Mouse (Mus musculus): ENCODE data around the gene Tceal1. TPM values are rescaled to one million over a fixed set of nuclear protein-coding genes. Genes with fewer than 3 reads are reported as not detected.
"Not testable (repeated sequence)": the region's sequence is repeated elsewhere in the genome, so short reads cannot be mapped to it uniquely, and the experiment has no call there.

Gene Tceal1
- polyA plus RNA-seq (2015; fragmentation: Nextera tagmentation; extraction: Ambion mirVana) = 21.4 and 25.9 TPM in 2 replicates

DNA sequence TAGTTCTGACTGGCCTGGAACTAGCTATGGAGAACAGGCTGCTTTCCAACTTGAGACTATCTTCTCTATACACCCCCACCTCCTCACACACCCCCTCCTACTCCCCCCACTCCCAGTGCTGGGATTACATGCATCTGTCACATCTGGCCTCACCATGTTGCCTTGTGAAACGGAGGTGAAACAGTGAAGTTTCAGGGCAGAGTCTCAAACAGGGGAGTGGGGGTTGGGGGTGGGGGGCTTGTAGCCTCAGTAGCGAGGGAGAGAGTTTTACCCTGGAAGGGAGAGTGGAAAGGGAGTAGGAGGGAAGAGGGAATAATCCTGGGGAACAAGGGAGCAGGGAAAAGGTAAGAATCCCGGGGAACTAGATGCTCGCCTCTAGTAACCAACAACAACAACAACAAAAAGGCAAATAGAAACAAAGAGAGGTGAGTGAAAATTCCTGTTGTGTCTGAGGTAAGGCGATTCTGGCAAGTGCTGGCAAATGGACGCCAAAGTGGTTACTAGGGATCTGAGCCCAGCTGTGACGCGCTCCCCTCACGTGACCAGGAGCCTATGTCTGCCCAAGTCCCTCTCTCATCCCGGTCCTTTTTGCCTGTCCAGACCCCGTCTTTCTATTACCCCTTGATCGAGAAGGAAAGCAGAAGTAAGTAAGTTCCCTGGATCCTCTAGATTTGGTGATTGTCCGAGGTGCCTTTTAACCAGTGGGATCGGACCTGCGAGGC lies at the start of gene Tceal1:
Tceal1 (plus strand) TSS at position 537 of the 722 bp plus-strand sequence.
- Histone ChIP-seq H3K27ac (replicated peaks) (peak within 1 kb of the TSS; percentile 90), H3K9ac (replicated peaks) (peak within 1 kb of the TSS; percentile 54), H3K4me3 (replicated peaks) (peak within 1 kb of the TSS; percentile 46), H3K27me3 (replicated peaks) (no peaks in the 10 kb centered on the region), H3K4me1 (no peaks in the 10 kb centered on the region; the same call in 1 of the 2 replicates), H3K4me2 (peak within 1 kb of the TSS; percentile 60), H3K36me3 (no peaks in the 10 kb centered on the region), H3K9me3 (replicated peaks) (no peaks in the 10 kb centered on the region)
- peak; percentile 98 for ATAC-seq (ENCODE audit: low FRiP score)
- 27% methylated on average over 15 of the region's 15 CpGs for WGBS

DNA sequence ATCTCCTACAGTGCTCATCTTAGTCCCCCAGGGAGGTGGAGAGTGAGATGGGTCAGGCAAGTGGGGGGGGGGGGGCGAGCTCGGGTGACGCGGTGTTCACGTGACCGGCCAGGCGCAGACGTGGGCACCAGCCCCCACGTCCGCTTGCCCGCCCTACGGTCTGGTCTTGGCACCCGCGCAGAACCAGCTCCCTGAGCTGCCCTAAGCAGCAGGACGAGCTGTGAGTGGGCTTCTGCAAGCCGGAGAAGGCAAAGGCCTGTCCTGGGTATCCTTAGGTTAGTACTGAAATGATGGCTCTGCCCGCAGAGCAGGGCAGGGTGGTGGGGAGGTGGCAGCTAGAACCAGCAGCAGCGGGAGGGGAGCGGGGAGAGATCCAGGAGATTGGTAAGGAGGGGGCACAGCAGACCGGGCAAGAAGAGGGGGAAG lies 41.5 kb upstream of the Tceal1 start:
- no peaks in the 10 kb centered on the region for H3K36me3 ChIP-seq
- H3K9ac ChIP-seq (replicated peaks) = peak overlapping the region; percentile 53
- no peaks in the 10 kb centered on the region for H3K9me3 ChIP-seq (replicated peaks)
- no peaks in the 10 kb centered on the region for H3K4me1 ChIP-seq
- H3K4me2 ChIP-seq = peak overlapping the region; percentile 56
- 15% methylated on average over 16 of the region's 20 CpGs for WGBS
- peak; percentile 93 for ATAC-seq (ENCODE audit: low FRiP score)
- peak overlapping the region; percentile 53 for H3K4me3 ChIP-seq (replicated peaks)
- no peaks in the 10 kb centered on the region for H3K27me3 ChIP-seq (replicated peaks)
- H3K27ac ChIP-seq (replicated peaks) = peak overlapping the region; percentile 77

DNA sequence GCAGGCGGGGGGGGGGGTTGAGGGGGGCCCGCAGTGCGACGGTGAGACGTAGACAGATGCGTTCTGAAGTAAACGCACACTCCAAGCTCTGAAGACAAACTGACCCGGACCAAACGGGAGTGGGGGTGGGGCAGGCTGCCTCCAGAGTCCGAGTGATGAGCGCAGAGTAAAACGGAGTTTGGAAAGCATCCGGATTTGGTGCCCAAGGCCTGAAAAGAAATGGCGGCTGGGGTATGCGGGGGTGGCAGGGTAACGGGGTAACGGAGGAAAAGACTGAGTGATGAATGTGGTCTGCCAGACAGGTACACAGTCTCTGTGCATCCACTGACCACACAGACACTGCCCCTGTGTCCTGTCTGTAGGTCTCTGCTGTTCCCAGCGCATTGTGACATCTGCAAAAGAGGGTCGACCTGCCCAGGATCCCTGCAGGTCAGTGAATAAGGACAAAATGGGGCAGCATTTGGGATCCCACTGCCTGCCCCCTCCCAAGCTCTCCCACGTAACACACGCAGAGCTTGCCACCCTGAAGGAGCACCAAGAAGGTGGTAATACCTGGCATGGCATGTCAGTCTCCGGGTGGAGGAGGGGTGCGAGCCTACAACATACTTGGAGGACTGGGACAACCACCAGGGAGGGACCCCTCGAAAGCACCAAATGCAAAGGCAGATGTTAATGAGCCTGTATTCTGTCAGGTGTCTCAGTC lies 40.9 kb upstream of the Tceal1 start:
- not testable (repeated sequence) for H3K4me1 ChIP-seq; H3K36me3 ChIP-seq; H3K27me3 ChIP-seq (replicated peaks); H3K9me3 ChIP-seq (replicated peaks)
- ATAC-seq (ENCODE audit: low FRiP score) = peak; percentile 84
- WGBS = 27% methylated on average over 24 of the region's 24 CpGs
- peak overlapping the region; percentile 56 for H3K4me2 ChIP-seq
- peak overlapping the region; percentile 53 for H3K9ac ChIP-seq (replicated peaks)
- H3K4me3 ChIP-seq (replicated peaks) = peak overlapping the region; percentile 53
- peak overlapping the region; percentile 77 for H3K27ac ChIP-seq (replicated peaks)

DNA sequence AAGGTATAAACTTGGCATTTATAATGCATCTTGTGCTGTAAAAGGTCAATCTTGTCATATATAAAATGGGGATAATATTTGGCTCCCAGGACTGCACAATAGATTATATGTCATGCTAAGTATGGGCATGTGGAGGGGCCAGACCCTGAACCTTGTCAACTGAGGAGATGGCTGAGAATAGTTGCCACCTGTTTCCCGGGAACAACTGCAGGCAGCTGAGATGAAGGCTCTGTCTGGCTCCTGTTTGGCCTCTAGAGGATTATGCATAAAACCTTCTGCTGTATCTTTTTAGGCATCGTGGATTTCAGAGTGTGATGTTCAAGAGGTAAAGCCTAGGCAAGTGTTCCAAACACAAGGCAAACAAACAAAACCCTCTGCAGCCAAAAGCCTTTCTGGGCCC lies 39.0 kb upstream of the Tceal1 start:
- no peaks in the 10 kb centered on the region for H3K9me3 ChIP-seq (replicated peaks)
- 64% methylated on average over 2 of the region's 2 CpGs for WGBS
- no peak for ATAC-seq (ENCODE audit: low FRiP score)
- H3K27ac ChIP-seq (replicated peaks) = no peak overlapping the region
- no peak overlapping the region for H3K4me3 ChIP-seq (replicated peaks)
- H3K4me1 ChIP-seq = no peaks in the 10 kb centered on the region
- no peak overlapping the region for H3K4me2 ChIP-seq
- H3K9ac ChIP-seq (replicated peaks) = no peak overlapping the region
- H3K27me3 ChIP-seq (replicated peaks) = no peaks in the 10 kb centered on the region
- H3K36me3 ChIP-seq = no peaks in the 10 kb centered on the region

DNA sequence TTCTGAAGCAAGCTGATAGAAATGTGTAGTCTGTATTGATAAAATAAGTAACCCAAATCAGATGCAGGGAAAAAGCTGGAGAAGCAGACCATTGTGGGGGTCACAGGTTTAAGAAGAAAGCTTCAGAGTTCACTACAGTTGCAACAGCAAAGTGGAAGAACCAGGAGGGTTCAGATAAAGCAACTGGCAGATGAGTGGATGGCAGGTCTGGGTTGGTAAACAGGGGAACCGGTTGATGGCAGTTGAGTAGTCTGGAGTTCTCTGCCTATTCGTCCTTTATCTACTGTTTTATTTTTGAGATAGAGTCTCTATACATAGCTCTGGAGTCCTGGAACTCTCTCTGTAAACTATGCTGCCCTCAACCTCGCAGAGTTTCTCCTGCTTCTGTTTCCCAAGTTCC lies 26.8 kb upstream of the Tceal1 start:
- no peaks in the 10 kb centered on the region for H3K36me3 ChIP-seq
- H3K4me3 ChIP-seq (replicated peaks) = no peak overlapping the region
- H3K9me3 ChIP-seq (replicated peaks) = no peaks in the 10 kb centered on the region
- H3K4me2 ChIP-seq = no peak overlapping the region
- 69% methylated on average over 3 of the region's 3 CpGs for whole genome bisulfite sequencing
- ATAC-seq (ENCODE audit: low FRiP score) = no peak
- H3K27me3 ChIP-seq (replicated peaks) = peaks cover 2% of the 10 kb centered on the region; the same call in 1 of the 2 replicates
- H3K9ac ChIP-seq (replicated peaks) = no peak overlapping the region
- H3K27ac ChIP-seq (replicated peaks) = no peak overlapping the region
- H3K4me1 ChIP-seq = no peaks in the 10 kb centered on the region

DNA sequence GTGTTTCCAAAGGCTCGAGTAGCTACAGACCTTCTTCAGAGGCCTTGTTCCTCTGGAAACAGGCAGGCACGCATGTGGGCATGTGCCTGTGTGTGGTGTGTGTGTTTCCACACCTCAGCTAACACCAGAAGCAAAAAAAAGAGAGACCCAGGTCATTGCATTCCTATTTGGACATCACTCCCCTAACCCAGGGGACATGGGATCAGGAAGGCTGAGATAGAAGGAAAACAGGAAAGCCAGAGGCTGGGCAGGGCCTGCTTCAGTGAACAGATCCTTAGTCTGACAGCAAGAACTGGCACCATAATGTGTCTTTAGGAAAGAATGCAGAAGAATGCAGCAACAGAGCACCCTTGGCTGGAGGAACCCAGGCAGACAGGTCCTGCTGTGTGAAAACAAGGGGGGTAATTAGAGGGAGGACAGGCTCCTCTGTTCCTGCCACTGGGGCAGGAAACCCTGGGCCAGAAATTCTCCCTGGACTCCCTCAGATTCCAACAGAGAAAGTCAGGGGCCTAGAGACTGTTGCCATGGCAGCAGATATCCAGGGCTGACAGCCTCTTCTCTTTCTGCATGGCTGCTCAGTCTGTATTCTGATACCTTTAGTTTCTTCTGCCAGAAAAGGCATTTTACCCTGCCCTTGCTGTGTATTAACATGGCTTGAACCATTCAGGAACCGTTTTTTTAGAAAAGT lies 16.0 kb upstream of the Tceal1 start:
- 28% methylated on average over 3 of the region's 3 CpGs for WGBS
- H3K9me3 ChIP-seq (replicated peaks); H3K4me1 ChIP-seq; H3K4me3 ChIP-seq (replicated peaks); H3K27me3 ChIP-seq (replicated peaks); H3K4me2 ChIP-seq; H3K36me3 ChIP-seq; H3K9ac ChIP-seq (replicated peaks): not testable (repeated sequence)
- H3K27ac ChIP-seq (replicated peaks) = 0 out of 2 replicates have a peak overlapping the region, but pooled peaks have one; percentile 23
- ATAC-seq (ENCODE audit: low FRiP score) = peak; percentile 83

DNA sequence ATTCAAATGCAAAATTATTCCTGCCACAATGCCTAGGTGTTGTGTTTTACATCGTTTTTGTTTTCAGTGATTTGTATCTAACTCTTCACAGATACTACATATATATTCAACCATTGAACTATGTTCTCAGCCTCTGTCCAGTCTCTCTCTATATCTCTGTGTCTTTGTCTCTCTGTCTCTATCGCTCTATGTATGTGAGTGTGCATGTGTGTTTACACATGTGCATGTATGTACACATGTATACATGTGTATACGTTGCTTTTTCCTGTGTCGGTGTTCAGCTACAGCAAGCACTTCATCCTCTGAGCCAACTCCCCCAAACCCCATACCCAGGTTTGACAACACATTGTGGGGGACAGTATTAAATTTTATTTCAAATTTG lies 15.5 kb upstream of the Tceal1 start:
- Histone ChIP-seq H3K36me3 (no peaks in the 10 kb centered on the region), H3K9me3 (replicated peaks) (no peaks in the 10 kb centered on the region), H3K4me3 (replicated peaks) (no peak overlapping the region), H3K4me1 (no peaks in the 10 kb centered on the region), H3K27me3 (replicated peaks) (no peaks in the 10 kb centered on the region), H3K9ac (replicated peaks) (no peak overlapping the region), H3K4me2 (no peak overlapping the region), H3K27ac (replicated peaks) (no peak overlapping the region)
- no peak for ATAC-seq (ENCODE audit: low FRiP score)
- WGBS = 62% methylated on average over 4 of the region's 4 CpGs

DNA sequence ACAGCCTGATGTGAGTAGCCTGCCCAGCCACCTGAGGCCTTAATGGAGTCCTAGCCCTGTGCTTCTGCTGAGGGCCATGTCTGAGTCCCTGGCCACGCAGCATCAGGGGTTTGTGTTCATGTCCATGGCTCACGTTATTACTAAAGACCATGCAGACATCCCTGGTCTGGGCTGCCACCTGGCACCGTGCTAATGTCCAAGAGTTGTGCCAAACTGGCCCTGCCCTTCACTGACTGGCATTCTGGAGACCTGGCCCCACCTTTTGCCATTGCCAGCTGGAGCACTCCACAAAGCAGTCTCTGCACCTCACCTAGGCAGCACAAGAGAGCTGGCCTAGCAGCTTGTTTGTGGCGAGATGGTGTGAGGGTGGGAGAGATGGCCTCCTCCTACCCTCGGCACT lies 14.6 kb upstream of the Tceal1 start:
- no peak overlapping the region for H3K4me2 ChIP-seq
- 86% methylated on average over 5 of the region's 5 CpGs for WGBS
- H3K4me1 ChIP-seq = no peaks in the 10 kb centered on the region
- H3K27me3 ChIP-seq (replicated peaks) = no peaks in the 10 kb centered on the region
- H3K4me3 ChIP-seq (replicated peaks) = no peak overlapping the region
- no peak overlapping the region for H3K27ac ChIP-seq (replicated peaks)
- no peaks in the 10 kb centered on the region for H3K36me3 ChIP-seq
- no peaks in the 10 kb centered on the region for H3K9me3 ChIP-seq (replicated peaks)
- H3K9ac ChIP-seq (replicated peaks) = no peak overlapping the region
- ATAC-seq (ENCODE audit: low FRiP score) = no peak

DNA sequence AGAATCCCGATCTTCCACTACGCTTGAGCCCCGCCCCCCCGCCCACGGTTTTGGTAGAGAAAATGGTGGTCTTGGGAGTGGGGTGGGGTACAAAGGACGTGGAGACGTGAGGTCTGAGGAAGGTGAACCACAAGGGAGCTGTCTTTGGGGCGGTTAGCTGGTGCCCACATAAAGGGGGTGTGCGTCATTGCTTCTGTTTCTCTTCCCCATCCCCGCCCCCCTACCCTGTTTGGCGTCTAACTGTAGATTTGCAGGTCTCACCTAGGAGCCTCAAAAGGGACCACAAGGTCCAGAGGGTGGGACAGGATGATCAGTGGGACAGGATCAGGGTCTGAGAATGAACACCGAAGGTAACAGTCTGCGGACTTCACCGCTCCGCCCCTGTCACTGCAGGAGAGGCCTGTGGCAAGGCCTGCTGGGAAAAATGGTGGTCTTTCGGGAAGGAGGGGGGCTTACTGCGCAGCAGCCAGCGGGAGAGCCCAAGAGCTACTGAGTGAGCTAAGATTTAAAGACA lies 443 bp downstream of the Tceal1 start:
- no peaks in the 10 kb centered on the region for H3K27me3 ChIP-seq (replicated peaks)
- WGBS = 15% methylated on average over 18 of the region's 18 CpGs
- peak overlapping the region; percentile 90 for H3K27ac ChIP-seq (replicated peaks)
- peak overlapping the region; percentile 54 for H3K9ac ChIP-seq (replicated peaks)
- H3K4me1 ChIP-seq = no peaks in the 10 kb centered on the region; the same call in 1 of the 2 replicates
- no peaks in the 10 kb centered on the region for H3K36me3 ChIP-seq
- ATAC-seq (ENCODE audit: low FRiP score) = peak; percentile 93
- peak overlapping the region; percentile 60 for H3K4me2 ChIP-seq
- H3K9me3 ChIP-seq (replicated peaks) = no peaks in the 10 kb centered on the region
- H3K4me3 ChIP-seq (replicated peaks) = peak overlapping the region; percentile 46

DNA sequence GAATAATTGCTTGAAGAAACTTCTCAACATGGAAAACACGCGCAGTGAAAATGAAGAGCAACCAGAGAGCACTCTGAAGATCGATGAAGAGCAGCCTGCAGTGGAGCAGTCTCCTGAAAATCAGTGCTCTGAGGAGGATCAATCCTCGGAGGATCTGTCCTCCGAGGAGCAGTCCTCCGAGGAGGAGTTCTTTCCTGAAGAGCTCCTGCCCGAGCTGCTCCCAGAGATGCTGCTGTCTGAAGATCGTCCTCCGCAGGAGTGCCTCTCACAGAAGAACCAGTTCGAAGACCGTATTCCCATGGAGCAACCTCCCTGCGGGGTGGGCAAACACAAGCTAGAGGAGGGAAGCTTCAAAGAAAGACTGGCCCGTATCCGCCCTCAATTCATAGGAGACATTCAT lies 1.0 kb downstream of the Tceal1 start:
- peak overlapping the region; percentile 60 for H3K4me2 ChIP-seq
- peak overlapping the region; percentile 46 for H3K4me3 ChIP-seq (replicated peaks)
- no peaks in the 10 kb centered on the region; the same call in 1 of the 2 replicates for H3K4me1 ChIP-seq
- no peaks in the 10 kb centered on the region for H3K36me3 ChIP-seq
- ATAC-seq (ENCODE audit: low FRiP score) = peak; percentile 15; the same call in 1 of the 2 replicates
- H3K9me3 ChIP-seq (replicated peaks) = no peaks in the 10 kb centered on the region
- no peaks in the 10 kb centered on the region for H3K27me3 ChIP-seq (replicated peaks)
- peak overlapping the region; percentile 54 for H3K9ac ChIP-seq (replicated peaks)
- peak overlapping the region; percentile 90 for H3K27ac ChIP-seq (replicated peaks)
- whole genome bisulfite sequencing = 34% methylated on average over 14 of the region's 14 CpGs

DNA sequence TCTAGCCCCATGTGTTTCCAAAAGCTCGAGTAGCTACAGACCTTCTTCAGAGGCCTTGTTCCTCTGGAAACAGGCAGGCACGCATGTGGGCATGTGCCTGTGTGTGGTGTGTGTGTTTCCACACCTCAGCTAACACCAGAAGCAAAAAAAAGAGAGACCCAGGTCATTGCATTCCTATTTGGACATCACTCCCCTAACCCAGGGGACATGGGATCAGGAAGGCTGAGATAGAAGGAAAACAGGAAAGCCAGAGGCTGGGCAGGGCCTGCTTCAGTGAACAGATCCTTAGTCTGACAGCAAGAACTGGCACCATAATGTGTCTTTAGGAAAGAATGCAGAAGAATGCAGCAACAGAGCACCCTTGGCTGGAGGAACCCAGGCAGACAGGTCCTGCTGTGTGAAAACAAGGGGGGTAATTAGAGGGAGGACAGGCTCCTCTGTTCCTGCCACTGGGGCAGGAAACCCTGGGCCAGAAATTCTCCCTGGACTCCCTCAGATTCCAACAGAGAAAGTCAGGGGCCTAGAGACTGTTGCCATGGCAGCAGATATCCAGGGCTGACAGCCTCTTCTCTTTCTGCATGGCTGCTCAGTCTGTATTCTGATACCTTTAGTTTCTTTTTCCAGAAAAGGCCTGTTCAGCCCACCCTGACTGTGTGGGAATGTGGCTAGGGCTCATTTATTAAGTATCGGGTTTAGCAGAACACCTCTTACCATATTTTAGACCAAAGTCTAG lies 7.1 kb downstream of the Tceal1 start:
- WGBS = 40% methylated on average over 3 of the region's 3 CpGs
- H3K4me1 ChIP-seq; H3K4me3 ChIP-seq (replicated peaks); H3K27me3 ChIP-seq (replicated peaks); H3K36me3 ChIP-seq; H3K9me3 ChIP-seq (replicated peaks); H3K4me2 ChIP-seq; H3K9ac ChIP-seq (replicated peaks); H3K27ac ChIP-seq (replicated peaks): not testable (repeated sequence)
- ATAC-seq (ENCODE audit: low FRiP score) = peak; percentile 91

Measured in neural tube, embryonic 15.5 days (tissue).